Mouse (Mus musculus) liver, adult 2 months (tissue): ENCODE results near the gene Nqo2. TPM values are rescaled to one million over a fixed set of nuclear protein-coding genes. Genes with fewer than 3 reads are reported as not detected.
A peak's percentile ranks its signal among the peaks of the same experiment; 100 is the strongest.

Experiments used
- DNase-seq: peaks from one replicate; pipeline ENCODE4 v3.0.0-alpha.2; 2011; ENCODE audit warnings: low read depth, low spot score; ENCODE audit errors: extremely low read depth
- H3K27ac ChIP-seq: fragments of 200-500 bp; replicated peaks from 2 replicates; pipeline ENCODE4 v1.5.1; 2012; ENCODE audit warnings: low read depth, mild to moderate bottlenecking, control low read depth, inconsistent platforms, low read length; ENCODE audit not compliant: insufficient read depth
- H3K27me3 ChIP-seq: fragments of 200-500 bp; 2 replicates; pipeline ENCODE4 v1.6.1; 2012; ENCODE audit warnings: mild to moderate bottlenecking, moderate library complexity, low read length, inconsistent platforms; ENCODE audit not compliant: control insufficient read depth, insufficient read depth
- H3K36me3 ChIP-seq: fragments of 200-500 bp; 2 replicates; pipeline ENCODE4 v1.6.1; 2012; ENCODE audit warnings: low read length, inconsistent platforms; ENCODE audit not compliant: control insufficient read depth, insufficient read depth
- H3K4me1 ChIP-seq: fragments of 200-500 bp; 2 replicates; pipeline ENCODE4 v1.6.1; 2011; ENCODE audit warnings: low read length; ENCODE audit not compliant: control insufficient read depth, insufficient read depth
- H3K4me3 ChIP-seq: fragments of 200-500 bp; 2 replicates; pipeline ENCODE4 v1.5.1; 2011; ENCODE audit warnings: low read depth, mild to moderate bottlenecking, control low read depth, low read length, moderate library complexity; ENCODE audit not compliant: insufficient read depth
- H3K79me2 ChIP-seq: fragments of 200-500 bp; 2 replicates; pipeline ENCODE4 v1.6.1; 2012; ENCODE audit warnings: inconsistent platforms, mild to moderate bottlenecking, low read length, moderate library complexity; ENCODE audit not compliant: control insufficient read depth, insufficient read depth
- H3K9ac ChIP-seq: fragments of 200-500 bp; 2 replicates; pipeline ENCODE4 v1.6.1; 2012; ENCODE audit warnings: low read depth, mild to moderate bottlenecking, control low read depth, inconsistent platforms, low read length
- CTCF ChIP-seq: fragments of 200-500 bp; IDR thresholded peaks from 2 replicates; pipeline ENCODE4 v1.5.1; 2011; ENCODE audit warnings: low read depth, low read length, control low read depth
- POLR2A ChIP-seq: fragments of 200-500 bp; IDR thresholded peaks from 2 replicates; pipeline ENCODE4 v1.6.1; 2011; ENCODE audit warnings: low read length, control low read depth; ENCODE audit not compliant: insufficient read depth; ENCODE audit errors: extremely low read depth
- WGBS: fragments of 180-500 bp; shearing (Covaris S2); methylation state at CpG from one replicate; pipeline ENCODE4 v1.1.7; 2018; 5-methylcytosine and 5-hydroxymethylcytosine counted together
- polyA plus RNA-seq: library from polyadenylated mRNA; depleted of rRNA; stranded (reverse); fragments of >200 nt; gene quantifications from 2 replicates; pipeline ENCODE4 v1.2.3, GENCODE M21; 2012
- total RNA-seq: library from RNA; depleted of rRNA; stranded (reverse); fragments of >200 nt; gene quantifications from 2 replicates; pipeline ENCODE4 v1.2.3, GENCODE M21; 2014

Gene Nqo2
- total and polyA plus RNA-seq, 2 experiments: 32.7 to 81.7 TPM

DNA sequence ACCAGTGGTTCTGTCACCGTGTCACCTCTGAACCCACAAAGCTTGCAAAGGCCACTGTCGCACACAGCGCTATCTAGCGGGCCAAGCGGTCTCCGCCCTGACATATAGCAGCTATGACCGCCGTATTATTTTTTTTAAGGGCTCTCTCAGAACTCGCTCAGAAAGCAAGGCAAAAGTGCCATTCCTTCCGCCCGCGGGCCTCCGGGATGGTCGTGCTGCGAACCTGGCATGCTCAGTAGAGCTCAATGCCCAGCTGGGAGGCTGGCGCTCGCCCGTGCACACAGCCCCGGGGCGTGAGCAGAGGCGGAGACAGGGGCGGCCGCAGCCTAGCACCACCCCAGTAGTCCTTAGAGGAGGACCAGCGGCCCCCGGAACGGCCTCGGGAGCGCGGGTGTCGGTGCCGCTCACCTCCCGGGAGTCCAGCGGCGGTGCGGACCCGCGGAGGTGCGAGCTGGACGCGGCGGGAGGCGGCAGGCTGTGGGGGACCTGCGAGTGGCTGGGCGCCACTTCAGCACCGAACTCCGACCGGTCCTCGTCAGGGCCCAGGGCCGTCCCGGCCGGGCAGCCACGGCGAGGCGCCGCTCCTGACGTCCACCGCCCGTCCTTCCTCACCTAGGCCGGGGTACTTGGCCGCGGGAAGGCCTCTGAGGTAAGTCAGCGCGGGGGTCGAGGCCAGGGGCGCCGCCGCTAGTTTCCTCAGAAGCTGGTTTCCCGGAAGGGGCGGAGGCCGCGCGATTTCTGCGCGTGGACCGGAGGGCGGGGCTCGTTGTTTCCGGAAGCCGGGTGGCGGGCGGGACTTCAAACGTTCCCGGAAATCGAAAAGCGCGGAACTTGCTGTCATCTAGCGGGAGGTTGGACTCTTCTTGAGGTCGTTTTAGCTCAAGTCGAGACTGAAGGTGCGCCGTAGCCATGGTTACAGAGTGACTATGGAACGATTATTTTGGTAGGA lies 37.8 kb downstream of the Nqo2 start, which contains the start of the genes Ripk1 and Serpinb6a:
Gene Ripk1, plus strand, starts transcription at position 306 of the 949 bp plus-strand sequence.
Gene Serpinb6a, minus strand, starts transcription at position 737 of the 949 bp plus-strand sequence.
- under 1% methylated on average over 90 of the region's 92 CpGs for WGBS
- Histone ChIP-seq H3K9ac (peak within 1 kb of the TSS; percentile 99), H3K4me1 (peaks cover 9% of the 10 kb centered on the region), H3K27ac (peak within 1 kb of the TSS; percentile 98), H3K79me2 (peaks cover 17% of the 10 kb centered on the region; the same call in 1 of the 2 replicates), H3K27me3 (no peaks in the 10 kb centered on the region), H3K4me3 (peak within 1 kb of the TSS; percentile 98), H3K36me3 (no peaks in the 10 kb centered on the region)
- peak; percentile 79 for DNase-seq
- peak; percentile 89 for TF ChIP-seq POLR2A
- TF ChIP-seq CTCF: peak; percentile 63

GRCm38 (mm10) chr13:34003058-34003457 lies 38.6 kb downstream of the Nqo2 start:
- WGBS: 0% methylated on average over 5 of the region's 5 CpGs
- no peak overlapping the region for H3K27ac ChIP-seq

GRCm38 (mm10) chr13:34007234-34007633 lies 42.7 kb downstream of the Nqo2 start:
- Histone ChIP-seq H3K9ac (no peak overlapping the region), H3K27ac (no peak overlapping the region), H3K27me3 (no peaks in the 10 kb centered on the region), H3K36me3 (peaks cover 29% of the 10 kb centered on the region), H3K4me1 (peaks cover 12% of the 10 kb centered on the region), H3K4me3 (no peak overlapping the region), H3K79me2 (peaks cover 29% of the 10 kb centered on the region; the same call in 1 of the 2 replicates)
- WGBS: 76% methylated on average over 2 of the region's 2 CpGs
- TF ChIP-seq POLR2A: no peak
- no peak for TF ChIP-seq CTCF
- peak; percentile 30 for DNase-seq

More at GRCm38 (mm10) chr13:34003058-34003457, 38.6 kb downstream of the Nqo2 start:
- Histone ChIP-seq H3K9ac (peak overlapping the region; percentile 42), H3K79me2 (peaks cover 17% of the 10 kb centered on the region; the same call in 1 of the 2 replicates), H3K4me1 (peaks cover 10% of the 10 kb centered on the region), H3K27me3 (no peaks in the 10 kb centered on the region), H3K4me3 (peak overlapping the region; percentile 98), H3K36me3 (no peaks in the 10 kb centered on the region)
- no peak for DNase-seq
- TF ChIP-seq POLR2A (no peak), CTCF (no peak)

DNA sequence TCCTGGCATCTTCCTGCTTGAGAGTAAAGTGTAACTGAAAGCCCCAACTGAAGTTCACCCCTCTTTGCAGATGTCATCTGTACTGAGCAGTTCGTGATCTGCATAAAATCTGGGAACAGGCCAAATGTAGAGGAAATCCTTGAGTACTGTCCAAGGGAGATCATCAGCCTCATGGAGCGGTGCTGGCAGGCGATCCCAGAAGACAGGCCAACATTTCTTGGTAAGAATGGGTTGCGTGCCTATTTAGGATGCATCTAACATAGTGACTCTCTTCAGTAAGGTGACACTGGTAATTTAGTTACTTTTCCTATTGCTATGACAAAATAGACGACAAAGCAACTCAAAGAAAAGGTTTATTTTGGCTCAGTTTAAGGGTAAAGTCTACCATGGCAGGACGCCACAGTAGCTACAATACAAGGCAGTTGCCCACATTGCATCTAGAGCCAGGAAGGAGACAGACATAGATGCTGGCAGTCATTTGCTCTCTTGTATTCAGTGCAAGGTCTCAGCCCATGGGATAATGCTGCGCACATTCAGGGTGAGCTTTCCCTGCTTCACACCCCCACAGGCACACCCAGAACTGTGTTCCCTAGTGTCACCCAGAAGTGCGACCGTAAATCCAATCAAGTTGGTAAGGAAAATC lies 52.6 kb downstream of the Nqo2 start:
- peaks cover 86% of the 10 kb centered on the region for H3K36me3 ChIP-seq
- 46% methylated on average over 9 of the region's 9 CpGs for WGBS

DNA sequence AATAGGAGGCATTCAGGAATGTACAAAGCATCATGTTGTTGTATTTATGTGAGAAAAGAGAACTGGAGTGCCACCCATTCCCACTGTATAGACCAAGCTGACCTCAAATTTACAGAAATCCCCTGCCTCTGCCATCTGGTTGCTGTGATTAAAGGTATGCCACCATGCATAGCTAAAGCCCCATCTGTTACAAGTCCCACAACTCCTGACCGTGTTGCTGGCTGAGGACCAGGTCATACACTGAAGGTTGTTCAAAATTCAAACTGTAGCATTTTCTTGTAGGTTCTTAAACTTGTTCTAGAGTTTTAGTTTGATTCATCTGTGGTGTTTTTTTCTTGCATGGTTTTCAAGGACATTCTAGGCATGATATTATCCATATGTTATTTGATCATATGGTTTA lies 54.0 kb downstream of the Nqo2 start:
- Histone ChIP-seq H3K27ac (no peak overlapping the region), H3K9ac (no peak overlapping the region), H3K4me3 (no peak overlapping the region), H3K36me3 (peaks cover 86% of the 10 kb centered on the region), H3K4me1 (no peaks in the 10 kb centered on the region), H3K27me3 (no peaks in the 10 kb centered on the region), H3K79me2 (no peaks in the 10 kb centered on the region; the same call in 1 of the 2 replicates)
- TF ChIP-seq POLR2A (no peak), CTCF (no peak)
- 100% methylated on average over 1 of the region's 1 CpGs for WGBS
- no peak for DNase-seq

More for the DNA sequence above, 52.6 kb downstream of the Nqo2 start:
- no peak overlapping the region for H3K27ac ChIP-seq
- no peak overlapping the region for H3K9ac ChIP-seq
- H3K4me1 ChIP-seq: no peaks in the 10 kb centered on the region
- peak; percentile 67 for DNase-seq
- no peak overlapping the region for H3K4me3 ChIP-seq
- H3K27me3 ChIP-seq: no peaks in the 10 kb centered on the region
- TF ChIP-seq POLR2A (no peak), CTCF (no peak)
- no peaks in the 10 kb centered on the region; the same call in 1 of the 2 replicates for H3K79me2 ChIP-seq

GRCm38 (mm10) chr13:34021998-34022397 lies 57.5 kb downstream of the Nqo2 start:
- TF ChIP-seq POLR2A (no peak), CTCF (no peak)
- H3K27ac ChIP-seq: no peak overlapping the region
- no peaks in the 10 kb centered on the region for H3K27me3 ChIP-seq
- H3K79me2 ChIP-seq: no peaks in the 10 kb centered on the region; the same call in 1 of the 2 replicates
- DNase-seq: no peak
- H3K9ac ChIP-seq: no peak overlapping the region
- peaks cover 78% of the 10 kb centered on the region for H3K36me3 ChIP-seq
- no peak overlapping the region for H3K4me3 ChIP-seq
- no peaks in the 10 kb centered on the region for H3K4me1 ChIP-seq
- WGBS: 90% methylated on average over 2 of the region's 2 CpGs
